Mouse (Mus musculus) erythroblast, embryonic 14.5 days (primary cell): Measurements from ENCODE around the gene Slit2.

Source experiments
- GATA1 ChIP-seq: IDR thresholded peaks from 2 replicates; pipeline ENCODE4 v1.6.1; 2012; ENCODE audit warnings: low read length, inconsistent platforms, mixed read lengths
- TAL1 ChIP-seq: IDR thresholded peaks from 3 replicates; pipeline ENCODE4 v1.6.1; 2012; ENCODE audit warnings: low read length, inconsistent platforms, mixed read lengths

- TF ChIP-seq GATA1 (no peak), TAL1 (no peak)
Measured at GRCm38 (mm10) chr5:48301186-48301585, 318.2 kb downstream of the Slit2 start.
